Mouse (Mus musculus) liver, embryonic 14.5 days (tissue): Measurements from ENCODE around the gene Map7.

Experiments used
- CTCF ChIP-seq: IDR thresholded peaks from 2 replicates; pipeline ENCODE4 v1.5.1; 2016; ENCODE audit warnings: antibody characterized with exemption, low read depth, control low read depth
- EP300 ChIP-seq: IDR thresholded peaks from 2 replicates; pipeline ENCODE4 v1.6.1; 2016; ENCODE audit warnings: antibody characterized with exemption, low read depth

- TF ChIP-seq CTCF: no peak
- no peak for TF ChIP-seq EP300
Measured at GRCm38 (mm10) chr10:20214418-20214817, 66.1 kb downstream of the Map7 start.
